Mouse (Mus musculus) gastrocnemius, adult 8-10 months (tissue): ENCODE measurements at regions not wholly inside any gene's neighbourhood (a gene's known extent, or its start where the extent isn't known, plus 50 kb on each side); places are given as distances from the start of the nearest gene placed in this dataset.
A peak's percentile ranks its signal among the peaks of the same experiment; 100 is the strongest.

ENCODE experiments used
- DNase-seq, 2 experiments: peaks; one replicate each; pipeline ENCODE4 v3.0.0; 2022; ENCODE audit warnings: low spot score in 2 of 2

GRCm38 (mm10) chr14:46277832-46278611 is 101.2 kb upstream of the Gm15217 start:
- DNase-seq = no peak

GRCm38 (mm10) chr14:46292398-46292797 is 86.8 kb upstream of the Gm15217 start:
- no peak for DNase-seq

- peak; percentile 52 to 69 for DNase-seq
These were observed 82.9 kb upstream of the Gm15217 start for GRCm38 (mm10) chr14:46296275-46296674.

- DNase-seq = no peak
These were observed 78.7 kb upstream of the Gm15217 start for GRCm38 (mm10) chr14:46300546-46300945.

- DNase-seq = no peak
These were observed 76.6 kb upstream of the Gm15217 start for GRCm38 (mm10) chr14:46302601-46303000.

GRCm38 (mm10) chr14:46305267-46305666 is 73.9 kb upstream of the Gm15217 start:
- no peak for DNase-seq

GRCm38 (mm10) chr14:46313064-46313463 is 66.2 kb upstream of the Gm15217 start:
- DNase-seq = no peak

- DNase-seq = no peak
These were observed 62.7 kb upstream of the Gm15217 start for GRCm38 (mm10) chr14:46316521-46316920.

GRCm38 (mm10) chr14:46317406-46318045 is 61.7 kb upstream of the Gm15217 start:
- DNase-seq = no peak

GRCm38 (mm10) chr14:46328064-46328463 is 51.1 kb upstream of the Gm15217 start:
- no peak for DNase-seq
